Mouse (Mus musculus) forebrain, embryonic 12.5 days (tissue): ENCODE measurements around the gene Arhgef25. TPM values are rescaled to one million over a fixed set of nuclear protein-coding genes. Genes with fewer than 3 reads are reported as not detected.

Source experiments
- ATAC-seq: fragments of 200-750 bp; cut with Nextera tagmentation; 2 replicates; pipeline ENCODE4 v1.8.0; 2017; ENCODE audit warnings: moderate TSS enrichment; ENCODE audit not compliant: low FRiP score
- H3K27ac ChIP-seq: fragments of 300-500 bp; sonication (generic); 2 replicates; pipeline ENCODE4 v1.5.1; 2016; ENCODE audit warnings: mild to moderate bottlenecking
- H3K27me3 ChIP-seq: fragments of 300-500 bp; sonication (generic); 2 replicates; pipeline ENCODE4 v1.6.1; 2016; ENCODE audit warnings: mild to moderate bottlenecking
- H3K36me3 ChIP-seq: fragments of 300-500 bp; sonication (generic); replicated peaks from 2 replicates; pipeline ENCODE4 v1.6.1; 2016; ENCODE audit warnings: mild to moderate bottlenecking
- H3K4me1 ChIP-seq: fragments of 300-500 bp; sonication (generic); 2 replicates; pipeline ENCODE4 v1.6.1; 2016
- H3K4me2 ChIP-seq: fragments of 300-500 bp; sonication (generic); 2 replicates; pipeline ENCODE4 v1.6.1; 2016; ENCODE audit warnings: mild to moderate bottlenecking, moderate library complexity
- H3K4me3 ChIP-seq: fragments of 300-500 bp; sonication (generic); replicated peaks from 2 replicates; pipeline ENCODE4 v1.5.1; 2016; ENCODE audit warnings: mild to moderate bottlenecking
- H3K9ac ChIP-seq: fragments of 300-500 bp; sonication (generic); 2 replicates; pipeline ENCODE4 v1.6.1; 2016; ENCODE audit warnings: mild to moderate bottlenecking
- H3K9me3 ChIP-seq: fragments of 300-500 bp; sonication (generic); 2 replicates; pipeline ENCODE4 v1.6.1; 2016
- WGBS: fragments of 180-500 bp; shearing (Covaris S2); methylation state at CpG from one replicate; pipeline ENCODE4 v1.1.7; 2016; 5-methylcytosine and 5-hydroxymethylcytosine counted together
- polyA plus RNA-seq: library from polyadenylated mRNA; unstranded; fragments of >200 nt; fragmentation: Nextera tagmentation; extraction: Ambion mirVana; gene quantifications from 2 replicates; pipeline ENCODE4 v1.2.1, GENCODE M21; 2016

Gene Arhgef25
- polyA plus RNA-seq, 1 experiment from 2014 or later = 36.4 TPM

DNA sequence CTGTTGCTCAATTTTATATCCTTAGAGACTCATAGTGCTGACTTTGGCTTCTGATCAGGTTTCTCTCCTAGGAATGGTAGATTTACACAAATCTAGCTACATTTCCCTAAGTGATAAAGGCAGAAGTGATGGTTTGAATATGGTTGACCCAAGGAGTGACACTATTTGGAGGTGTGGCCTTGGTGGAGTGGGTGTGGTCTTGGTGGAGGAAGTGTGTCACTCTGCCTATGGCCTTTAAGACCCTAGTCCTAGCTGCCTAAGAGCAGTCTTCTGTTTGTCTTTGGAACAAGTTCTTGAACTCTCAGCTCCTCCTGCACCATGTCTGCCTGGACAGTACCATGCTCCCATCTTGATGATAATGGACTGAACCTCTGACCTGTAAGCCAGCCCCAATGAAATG, 27.3 kb upstream of the Arhgef25 start:
- no peak for ATAC-seq
- H3K4me2 ChIP-seq = no peak overlapping the region
- no peak overlapping the region for H3K27ac ChIP-seq
- no peak overlapping the region for H3K9ac ChIP-seq
- no peaks in the 10 kb centered on the region for H3K4me1 ChIP-seq
- no peaks in the 10 kb centered on the region for H3K36me3 ChIP-seq
- H3K4me3 ChIP-seq = no peak overlapping the region
- peaks cover 5% of the 10 kb centered on the region; the same call in 1 of the 2 replicates for H3K27me3 ChIP-seq
- no peaks in the 10 kb centered on the region for H3K9me3 ChIP-seq

DNA sequence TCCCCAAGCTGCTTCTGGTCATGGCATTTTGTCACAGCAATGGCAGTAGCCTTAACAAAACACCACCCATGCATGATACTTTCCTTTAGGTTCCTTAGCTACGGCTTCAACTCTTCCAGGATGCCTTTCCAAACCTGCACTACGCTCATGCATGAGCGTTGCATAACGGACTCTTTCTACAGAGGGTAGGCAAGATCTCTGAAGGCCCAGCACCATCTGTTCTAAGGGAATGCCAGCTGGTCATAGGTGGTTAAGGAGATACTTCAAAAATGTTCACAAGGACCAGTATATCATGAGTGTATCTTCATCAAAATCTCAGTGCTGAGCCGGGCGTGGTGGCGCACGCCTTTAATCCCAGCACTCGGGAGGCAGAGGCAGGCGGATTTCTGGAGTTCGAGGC, 26.6 kb upstream of the Arhgef25 start:
- 95% methylated on average over 11 of the region's 11 CpGs for WGBS
- no peaks in the 10 kb centered on the region for H3K9me3 ChIP-seq

DNA sequence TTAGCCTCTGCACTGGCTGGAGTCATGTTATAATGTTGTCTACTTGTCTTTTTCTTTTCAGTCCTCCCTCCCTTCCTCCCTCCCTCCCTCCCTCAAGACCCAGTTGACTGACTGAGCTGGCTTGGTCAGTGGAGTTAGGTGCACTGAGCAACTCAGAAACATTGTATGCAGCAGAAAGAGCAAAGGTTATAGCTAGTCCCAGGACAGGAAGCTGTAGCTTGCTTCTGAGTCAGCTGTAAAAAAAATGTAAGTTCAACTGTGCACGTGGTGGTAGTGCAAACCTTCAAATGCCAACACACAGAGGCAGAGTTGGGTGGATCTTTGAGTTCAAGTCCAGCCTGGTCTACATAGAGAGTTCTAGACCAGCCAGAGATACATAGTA, 24.5 kb upstream of the Arhgef25 start:
- H3K4me2 ChIP-seq = no peak overlapping the region
- peaks cover 5% of the 10 kb centered on the region; the same call in 1 of the 2 replicates for H3K27me3 ChIP-seq
- no peak overlapping the region for H3K4me3 ChIP-seq
- H3K27ac ChIP-seq = no peak overlapping the region
- no peaks in the 10 kb centered on the region for H3K36me3 ChIP-seq
- ATAC-seq = no peak
- H3K4me1 ChIP-seq = peaks cover 16% of the 10 kb centered on the region
- 52% methylated on average over 1 of the region's 1 CpGs for WGBS
- H3K9me3 ChIP-seq = no peaks in the 10 kb centered on the region
- no peak overlapping the region for H3K9ac ChIP-seq

More for the DNA sequence above, 26.6 kb upstream of the Arhgef25 start:
- Histone ChIP-seq H3K36me3 (no peaks in the 10 kb centered on the region), H3K4me3 (no peak overlapping the region), H3K27me3 (peaks cover 5% of the 10 kb centered on the region; the same call in 1 of the 2 replicates), H3K4me1 (peaks cover 3% of the 10 kb centered on the region; the same call in 1 of the 2 replicates), H3K9ac (no peak overlapping the region), H3K4me2 (no peak overlapping the region), H3K27ac (no peak overlapping the region)
- ATAC-seq = no peak

DNA sequence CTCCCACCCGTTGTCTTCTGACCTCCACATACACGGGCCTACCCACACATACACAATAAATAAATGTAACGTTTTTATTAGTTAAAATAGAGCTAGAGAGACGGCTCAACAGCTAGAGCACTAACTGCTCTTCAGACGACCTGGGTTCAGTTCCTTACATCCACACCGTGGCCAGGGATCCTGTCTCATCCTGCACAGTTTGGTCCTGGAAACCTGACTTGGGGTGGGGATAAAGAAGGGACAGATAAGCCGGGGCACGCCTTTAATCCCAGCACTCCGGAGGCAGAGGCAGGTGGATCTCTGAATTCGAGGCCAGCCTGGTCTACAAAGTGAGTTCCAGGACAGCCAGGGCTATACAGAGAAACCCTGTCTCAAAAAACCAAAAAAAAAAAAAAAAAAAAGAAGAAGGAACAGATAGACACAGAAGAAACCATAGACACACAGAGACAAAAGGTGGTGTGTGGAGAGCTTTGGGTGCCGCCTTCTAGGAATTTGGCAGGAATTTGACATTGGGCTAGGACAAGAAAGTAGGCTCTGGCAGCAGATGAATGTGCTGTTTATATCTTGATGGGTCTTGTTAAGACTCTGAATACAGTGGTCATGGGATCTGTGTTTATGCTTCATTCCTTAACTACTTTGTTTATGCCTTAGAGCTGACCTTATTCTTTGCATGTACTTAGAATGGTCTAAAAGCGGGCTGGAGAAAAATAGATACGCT, 24.0 kb upstream of the Arhgef25 start:
- Histone ChIP-seq H3K9me3 (no peaks in the 10 kb centered on the region), H3K36me3 (0 out of 2 replicates have a peak, but pooled peaks cover under 1% of the 10 kb centered on the region), H3K4me1 (peaks cover 16% of the 10 kb centered on the region), H3K27me3 (peaks cover 5% of the 10 kb centered on the region; the same call in 1 of the 2 replicates), H3K27ac (no peak overlapping the region), H3K4me3 (no peak overlapping the region), H3K9ac (no peak overlapping the region), H3K4me2 (no peak overlapping the region)
- 86% methylated on average over 13 of the region's 13 CpGs for WGBS
- ATAC-seq = no peak

DNA sequence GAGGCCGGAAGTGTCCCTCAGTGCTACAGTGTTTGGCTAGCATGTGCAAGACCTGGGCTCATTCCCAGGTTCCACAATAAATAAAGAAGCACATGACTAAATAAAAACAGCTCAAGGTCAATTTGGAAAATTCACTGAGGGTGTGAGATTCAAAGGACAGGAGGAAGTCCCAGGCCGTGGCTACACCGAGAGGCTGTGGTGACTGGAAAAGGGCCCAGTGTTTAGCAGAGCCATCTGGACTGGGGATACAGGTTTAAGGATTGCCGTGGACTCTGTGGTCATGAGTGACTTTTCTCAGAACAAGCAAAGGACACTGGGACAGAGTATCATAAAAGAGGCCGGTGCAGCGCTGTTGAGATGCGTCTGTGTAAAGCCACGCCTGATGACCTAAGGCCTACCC, 23.4 kb upstream of the Arhgef25 start:
- Histone ChIP-seq H3K36me3 (peaks cover 6% of the 10 kb centered on the region; the same call in 1 of the 2 replicates), H3K4me1 (peaks cover 16% of the 10 kb centered on the region), H3K27ac (no peak overlapping the region), H3K4me2 (no peak overlapping the region), H3K4me3 (no peak overlapping the region), H3K9ac (no peak overlapping the region), H3K27me3 (peaks cover 5% of the 10 kb centered on the region; the same call in 1 of the 2 replicates), H3K9me3 (no peaks in the 10 kb centered on the region)
- no peak for ATAC-seq
- 94% methylated on average over 8 of the region's 8 CpGs for WGBS

DNA sequence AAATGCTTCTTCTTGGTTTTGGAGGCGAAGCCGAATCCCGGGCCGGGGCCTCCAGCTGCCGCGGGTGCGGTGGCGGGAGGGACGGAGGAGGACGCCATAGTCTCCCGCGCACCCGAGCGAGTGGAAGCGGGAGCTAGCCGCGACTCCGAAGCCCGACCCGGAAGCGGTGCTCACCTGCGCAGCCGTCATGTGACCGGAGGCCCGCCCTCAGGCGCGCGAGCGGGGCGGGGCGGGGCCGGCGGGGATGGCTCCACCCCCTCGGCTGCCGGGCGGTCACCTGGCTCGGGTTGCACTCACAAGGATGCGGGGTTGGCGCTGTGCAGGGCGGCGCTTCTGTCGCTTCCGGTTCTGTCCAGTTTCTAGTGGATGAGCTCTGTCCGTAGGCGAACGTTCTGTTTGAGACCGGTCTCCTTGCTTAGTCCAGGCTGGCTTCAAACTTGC, 21.6 kb upstream of the Arhgef25 start, which contains the start of gene Pip4k2c:
Gene Pip4k2c, minus strand, starts transcription at position 172 of the 441 bp plus-strand sequence.
- peak within 1 kb of the TSS; percentile 87 for H3K9ac ChIP-seq
- 1% methylated on average over 47 of the region's 47 CpGs for WGBS
- ATAC-seq = peak; percentile 98
- peaks cover 21% of the 10 kb centered on the region for H3K36me3 ChIP-seq
- H3K4me1 ChIP-seq = peaks cover 16% of the 10 kb centered on the region
- no peaks in the 10 kb centered on the region for H3K9me3 ChIP-seq
- peak within 1 kb of the TSS; percentile 53; the same call in 1 of the 2 replicates for H3K27ac ChIP-seq
- H3K4me2 ChIP-seq = peak within 1 kb of the TSS; percentile 94
- peak within 1 kb of the TSS; percentile 88 for H3K4me3 ChIP-seq
- H3K27me3 ChIP-seq = peaks cover 5% of the 10 kb centered on the region; the same call in 1 of the 2 replicates

DNA sequence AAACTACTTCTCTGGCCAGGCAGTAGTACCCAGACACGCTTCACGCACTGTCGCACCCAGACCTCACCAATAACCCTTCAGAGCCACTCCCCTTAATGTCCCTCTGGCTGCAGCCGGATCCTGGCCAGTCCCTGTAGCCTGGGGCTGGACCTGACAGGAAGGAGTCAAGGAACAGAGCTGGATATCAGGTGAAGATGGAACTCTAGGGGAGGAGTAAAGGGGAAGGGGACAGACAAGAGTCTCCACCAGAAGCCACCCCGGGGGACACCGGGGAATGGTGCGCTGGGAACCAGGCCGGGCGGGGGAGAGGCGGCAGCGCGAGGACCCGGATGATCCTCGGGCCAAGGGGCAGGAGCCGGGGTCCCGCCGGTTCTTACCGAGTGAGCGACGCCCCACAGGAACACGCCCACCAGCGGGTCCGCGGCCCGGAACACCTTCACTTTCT, 21.1 kb upstream of the Arhgef25 start:
- Histone ChIP-seq H3K9ac (peak overlapping the region; percentile 87), H3K36me3 (peaks cover 26% of the 10 kb centered on the region), H3K9me3 (no peaks in the 10 kb centered on the region), H3K4me1 (peaks cover 16% of the 10 kb centered on the region), H3K4me2 (peak overlapping the region; percentile 94), H3K27me3 (peaks cover 5% of the 10 kb centered on the region; the same call in 1 of the 2 replicates), H3K4me3 (peak overlapping the region; percentile 88), H3K27ac (peak overlapping the region; percentile 53; the same call in 1 of the 2 replicates)
- 0% methylated on average over 25 of the region's 25 CpGs for WGBS
- peak; percentile 64 for ATAC-seq

DNA sequence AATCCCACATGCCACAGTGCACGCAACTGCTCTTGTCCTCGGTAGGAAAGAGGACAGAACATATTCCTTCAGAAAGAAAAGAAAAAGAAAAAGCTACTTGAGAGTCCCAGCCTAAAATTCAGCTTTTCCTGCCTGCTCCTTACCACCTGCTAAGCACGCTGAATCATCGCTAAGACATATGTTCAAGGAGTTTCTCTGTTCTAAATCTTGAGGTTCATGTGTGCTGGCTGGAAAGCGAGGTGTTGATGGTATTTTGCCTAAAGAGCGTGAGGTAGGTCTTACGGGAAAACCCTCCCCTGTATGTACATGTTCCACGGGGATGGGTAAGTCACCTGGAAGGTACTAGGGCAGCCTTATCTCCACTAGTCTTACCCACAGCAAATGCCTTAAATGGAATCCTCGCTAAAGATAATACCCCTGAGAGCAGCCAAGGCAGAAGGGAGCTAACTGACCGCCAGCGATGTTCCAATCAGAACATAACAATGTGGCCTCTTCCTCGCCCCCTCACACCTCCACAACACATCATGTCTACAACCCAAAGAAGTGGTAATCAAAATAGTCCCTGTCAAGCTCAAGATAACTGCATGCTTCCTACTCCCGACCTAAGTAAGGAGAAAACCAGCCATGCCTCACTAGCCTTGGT, 20.2 kb upstream of the Arhgef25 start:
- H3K9me3 ChIP-seq = no peaks in the 10 kb centered on the region
- peak overlapping the region; percentile 94 for H3K4me2 ChIP-seq
- H3K9ac ChIP-seq = no peak overlapping the region
- ATAC-seq = no peak
- H3K27me3 ChIP-seq = peaks cover 5% of the 10 kb centered on the region; the same call in 1 of the 2 replicates
- WGBS = 82% methylated on average over 13 of the region's 13 CpGs
- peak overlapping the region; percentile 88 for H3K4me3 ChIP-seq
- H3K36me3 ChIP-seq = peaks cover 35% of the 10 kb centered on the region
- H3K4me1 ChIP-seq = peaks cover 16% of the 10 kb centered on the region
- H3K27ac ChIP-seq = no peak overlapping the region

DNA sequence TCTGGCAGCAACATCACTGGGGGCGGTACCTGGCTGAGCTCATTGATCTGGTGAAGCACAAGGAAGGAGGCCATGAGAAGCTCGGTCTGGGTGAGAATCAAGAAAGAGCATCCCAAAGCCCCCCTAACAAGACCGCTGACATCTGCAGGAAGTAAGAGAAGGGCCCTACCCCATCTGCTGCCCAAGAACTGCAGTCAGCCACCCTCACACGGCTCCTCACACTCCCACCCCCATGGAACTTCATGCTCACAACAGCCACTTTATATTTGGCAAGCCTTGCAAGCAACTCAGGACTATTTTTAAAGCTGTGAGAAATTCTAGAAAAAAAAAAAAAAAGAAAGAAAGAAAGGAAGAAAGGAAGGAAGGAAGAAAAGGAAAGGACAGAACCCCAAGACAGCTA, 19.0 kb upstream of the Arhgef25 start:
- no peak overlapping the region for H3K4me3 ChIP-seq
- H3K27me3 ChIP-seq = peaks cover 5% of the 10 kb centered on the region; the same call in 1 of the 2 replicates
- no peaks in the 10 kb centered on the region for H3K9me3 ChIP-seq
- H3K36me3 ChIP-seq = peaks cover 42% of the 10 kb centered on the region
- H3K4me1 ChIP-seq = peaks cover 16% of the 10 kb centered on the region
- H3K27ac ChIP-seq = no peak overlapping the region
- no peak overlapping the region for H3K9ac ChIP-seq
- WGBS = 79% methylated on average over 4 of the region's 4 CpGs
- H3K4me2 ChIP-seq = no peak overlapping the region
- no peak for ATAC-seq

DNA sequence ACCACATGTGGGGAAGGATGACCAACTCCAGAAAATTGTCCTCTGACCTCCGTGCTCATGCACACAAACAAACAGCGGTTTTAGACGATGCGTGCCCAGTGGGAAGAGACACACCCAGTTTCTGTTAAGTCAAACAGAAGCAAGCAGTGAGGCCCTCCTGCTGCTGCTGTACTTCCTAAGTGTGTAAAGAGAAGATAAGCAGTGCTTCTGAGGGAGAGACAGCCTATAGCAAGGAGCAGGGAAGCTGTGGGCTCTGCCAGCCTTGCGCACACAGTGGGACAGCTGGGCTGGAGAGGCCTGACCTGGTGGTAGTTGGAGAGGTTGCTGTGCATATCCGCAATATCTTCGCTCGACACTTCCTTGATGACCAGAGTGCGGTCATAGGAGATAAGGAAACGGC, 15.5 kb upstream of the Arhgef25 start:
- Histone ChIP-seq H3K4me1 (peaks cover 6% of the 10 kb centered on the region), H3K36me3 (peaks cover 69% of the 10 kb centered on the region), H3K27me3 (no peaks in the 10 kb centered on the region), H3K27ac (no peak overlapping the region), H3K4me2 (no peak overlapping the region), H3K9me3 (no peaks in the 10 kb centered on the region), H3K9ac (no peak overlapping the region), H3K4me3 (no peak overlapping the region)
- WGBS = 92% methylated on average over 10 of the region's 10 CpGs
- no peak for ATAC-seq

DNA sequence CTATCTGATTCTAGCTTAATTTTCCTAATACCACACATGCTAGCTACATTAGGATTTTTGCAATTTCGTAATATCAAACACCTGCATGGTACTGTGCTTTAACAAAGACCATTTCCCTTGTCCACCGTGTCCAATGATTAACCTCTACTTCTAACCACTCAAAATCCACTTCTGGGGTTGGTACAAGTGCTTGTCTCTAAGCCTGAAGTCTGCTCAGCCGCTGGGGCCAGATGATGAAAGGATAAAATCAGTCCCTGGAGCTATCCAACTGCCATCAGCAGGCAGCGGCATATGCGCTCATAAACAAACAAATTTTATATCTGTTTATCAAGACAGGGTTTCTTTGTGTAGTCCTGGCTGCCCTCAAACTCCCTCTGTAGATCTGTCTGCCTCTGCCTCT, 14.7 kb upstream of the Arhgef25 start:
- Histone ChIP-seq H3K27me3 (no peaks in the 10 kb centered on the region), H3K4me2 (no peak overlapping the region), H3K4me1 (no peaks in the 10 kb centered on the region), H3K9me3 (no peaks in the 10 kb centered on the region), H3K4me3 (no peak overlapping the region), H3K36me3 (peaks cover 77% of the 10 kb centered on the region), H3K27ac (no peak overlapping the region), H3K9ac (no peak overlapping the region)
- ATAC-seq = no peak
- 92% methylated on average over 5 of the region's 5 CpGs for WGBS

DNA sequence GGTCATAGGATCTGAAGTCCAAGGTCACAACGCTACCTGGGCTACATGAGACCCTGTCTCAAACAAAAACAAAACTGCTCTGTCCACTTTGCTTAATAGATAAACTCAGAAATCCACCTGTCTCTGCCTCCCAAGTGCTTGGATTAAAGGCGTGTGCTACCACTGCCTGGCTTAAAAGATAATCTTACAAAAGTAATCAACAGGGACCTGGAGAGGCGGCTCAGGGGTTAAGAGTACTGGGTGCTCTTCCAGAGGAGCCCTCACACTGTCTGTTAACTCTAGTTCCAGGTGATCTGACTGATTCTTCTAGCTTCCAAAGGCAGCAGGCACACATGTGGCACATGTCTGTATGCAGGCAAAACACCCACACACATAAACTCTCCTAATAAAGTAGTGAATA, 13.2 kb upstream of the Arhgef25 start:
- H3K4me3 ChIP-seq = no peak overlapping the region
- H3K27ac ChIP-seq = no peak overlapping the region
- no peak overlapping the region for H3K9ac ChIP-seq
- whole genome bisulfite sequencing = 92% methylated on average over 3 of the region's 3 CpGs
- ATAC-seq = no peak
- H3K9me3 ChIP-seq = no peaks in the 10 kb centered on the region
- H3K27me3 ChIP-seq = no peaks in the 10 kb centered on the region
- no peaks in the 10 kb centered on the region for H3K4me1 ChIP-seq
- no peak overlapping the region for H3K4me2 ChIP-seq
- peaks cover 85% of the 10 kb centered on the region for H3K36me3 ChIP-seq
